In genomic region chr7:98894768-98895167, GRCm38 (mm10) we compare ENCODE assay signal across 23 mouse cellular contexts. TPM values are rescaled to one million over a fixed set of nuclear protein-coding genes. Genes with fewer than 3 reads are reported as not detected.
DNase-seq lines count a peak whose midpoint lies in the region; ATAC-seq lines count a peak whose summit lies in the region.
"Had no signal": no experiment of that assay in that cellular context is flagged by ENCODE, and none has a peak within 500 bp of the region (broad histone marks: within the 10 kb centered on the region; RNA-seq: fewer than 3 reads in every experiment).

No protein-coding gene starts in this region.

- ATAC-seq in heart, embryonic 15.5 days (replicated peaks; ENCODE audit: insufficient number of reproducible peaks, insufficient read depth, low FRiP score, low read depth), result 0 out of 2 replicates have a peak, but pooled peaks have one; percentile 16
- no peak for ATAC-seq in limb, embryonic 13.5 days (ENCODE audit: low FRiP score, low read depth)
- no peak for ATAC-seq in embryonic facial prominence, embryonic 12.5 days (ENCODE audit: insufficient number of reproducible peaks, insufficient read depth, low FRiP score, low TSS enrichment)
- ATAC-seq in megakaryocyte-erythroid progenitor cell, adult 5-6 weeks (replicated peaks; ENCODE audit: low FRiP score, low TSS enrichment, poor library complexity, severe bottlenecking), result peak; percentile 63; the same call in 1 of the 2 replicates
- ATAC-seq: activated CD4-positive, CD25-positive, alpha-beta regulatory T cell, adult 4 months; forebrain, embryonic 16.5 days; Patski had no signal

- no peaks in the 10 kb centered on the region for H3K36me3 ChIP-seq in heart, embryonic 15.5 days
- no peaks in the 10 kb centered on the region for H3K36me3 ChIP-seq in limb, embryonic 13.5 days
- H3K36me3 ChIP-seq in limb, embryonic 10.5 days, result 0 out of 2 replicates have a peak, but pooled peaks cover 3% of the 10 kb centered on the region
- no peaks in the 10 kb centered on the region for H3K36me3 ChIP-seq in embryonic facial prominence, embryonic 12.5 days
- H3K36me3 ChIP-seq in forebrain, embryonic 10.5 days (replicated peaks), result no peaks in the 10 kb centered on the region
- H3K36me3 ChIP-seq: hindbrain, embryonic 13.5 days; midbrain, embryonic 12.5 days; neural tube, embryonic 15.5 days had no signal

- peak overlapping the region; percentile 48; the same call in 1 of the 2 replicates for H3K27ac ChIP-seq in heart, embryonic 15.5 days
- H3K27ac ChIP-seq in limb, embryonic 13.5 days, result peak overlapping the region; percentile 52; the same call in 1 of the 2 replicates
- H3K27ac ChIP-seq in limb, embryonic 10.5 days, result no peak overlapping the region
- H3K27ac ChIP-seq in embryonic facial prominence, embryonic 12.5 days, result peak overlapping the region; percentile 74
- H3K27ac ChIP-seq in forebrain, embryonic 10.5 days, result no peak overlapping the region; the same call in 1 of the 2 replicates
- H3K27ac ChIP-seq: hindbrain, embryonic 13.5 days; liver, embryonic 14.5 days; neural tube, embryonic 15.5 days had no signal

- intact Hi-C loops in heart, postnatal 25 days (cut with DNase I), result loop anchor here (5.0 kb wide), 1 partner anchor 58 kb away; no protein-coding TSS in a partner anchor

- H3K4me1 ChIP-seq in heart, embryonic 15.5 days (replicated peaks), result peaks cover 28% of the 10 kb centered on the region
- peaks cover 67% of the 10 kb centered on the region for H3K4me1 ChIP-seq in limb, embryonic 13.5 days
- peaks cover 59% of the 10 kb centered on the region for H3K4me1 ChIP-seq in limb, embryonic 10.5 days
- H3K4me1 ChIP-seq in embryonic facial prominence, embryonic 12.5 days, result peaks cover 41% of the 10 kb centered on the region
- H3K4me1 ChIP-seq in forebrain, embryonic 10.5 days, result peaks cover 20% of the 10 kb centered on the region

- no peaks in the 10 kb centered on the region for H3K9me3 ChIP-seq in heart, embryonic 15.5 days (replicated peaks)
- no peaks in the 10 kb centered on the region for H3K9me3 ChIP-seq in limb, embryonic 13.5 days
- no peaks in the 10 kb centered on the region for H3K9me3 ChIP-seq in limb, embryonic 10.5 days (replicated peaks)
- no peaks in the 10 kb centered on the region for H3K9me3 ChIP-seq in embryonic facial prominence, embryonic 12.5 days
- H3K9me3 ChIP-seq in forebrain, embryonic 10.5 days, result no peaks in the 10 kb centered on the region
- H3K9me3 ChIP-seq: hindbrain, embryonic 13.5 days; midbrain, embryonic 12.5 days; neural tube, embryonic 15.5 days had no signal

- no peak overlapping the region for H3K9ac ChIP-seq in heart, embryonic 15.5 days
- H3K9ac ChIP-seq in limb, embryonic 13.5 days, result no peak overlapping the region
- no peak overlapping the region for H3K9ac ChIP-seq in embryonic facial prominence, embryonic 12.5 days
- H3K9ac ChIP-seq: hindbrain, embryonic 13.5 days; liver, embryonic 14.5 days; midbrain, embryonic 12.5 days; neural tube, embryonic 15.5 days had no signal

- 42% methylated on average over 5 of the region's 5 CpGs for WGBS in heart, embryonic 15.5 days
- 36% methylated on average over 5 of the region's 5 CpGs for WGBS in limb, embryonic 13.5 days
- WGBS in limb, embryonic 10.5 days, result 52% methylated on average over 5 of the region's 5 CpGs
- 48% methylated on average over 5 of the region's 5 CpGs for WGBS in embryonic facial prominence, embryonic 12.5 days
- WGBS in forebrain, embryonic 10.5 days, result 59% methylated on average over 5 of the region's 5 CpGs

- peak overlapping the region; percentile 18; the same call in 1 of the 2 replicates for H3K4me2 ChIP-seq in heart, embryonic 15.5 days
- H3K4me2 ChIP-seq in limb, embryonic 13.5 days (replicated peaks), result no peak overlapping the region
- H3K4me2 ChIP-seq in embryonic facial prominence, embryonic 12.5 days (replicated peaks), result no peak overlapping the region
- H3K4me2 ChIP-seq: hindbrain, embryonic 13.5 days; midbrain, embryonic 12.5 days; neural tube, embryonic 15.5 days had no signal

- no peaks in the 10 kb centered on the region for H3K27me3 ChIP-seq in heart, embryonic 15.5 days
- peaks cover 24% of the 10 kb centered on the region for H3K27me3 ChIP-seq in limb, embryonic 13.5 days
- peaks cover 53% of the 10 kb centered on the region for H3K27me3 ChIP-seq in limb, embryonic 10.5 days (ENCODE audit: low read depth, poor library complexity, severe bottlenecking)
- H3K27me3 ChIP-seq in embryonic facial prominence, embryonic 12.5 days, result no peaks in the 10 kb centered on the region
- no peaks in the 10 kb centered on the region for H3K27me3 ChIP-seq in forebrain, embryonic 10.5 days (ENCODE audit: poor library complexity, severe bottlenecking)
- H3K27me3 ChIP-seq: hindbrain, embryonic 13.5 days; midbrain, embryonic 12.5 days; neural tube, embryonic 15.5 days; Patski had no signal

- no peak for DNase-seq in heart, postnatal 25 days (ENCODE audit: low spot score)
- no peak for DNase-seq in limb, embryonic 10.5 days (ENCODE audit: low spot score)
- no peak for DNase-seq in forebrain, embryonic 10.5 days (ENCODE audit: extremely low spot score, low spot score)
- DNase-seq: adrenal gland, postnatal 14 days; cerebellum, adult 18-20 months; cerebellum, postnatal 36 days; heart, adult 11 months; kidney, adult 2 months; left cerebral cortex, postnatal 4 days; lung, postnatal 4 days; right cerebral cortex, postnatal 4 days; thymus, adult 2 months had no signal

- no peak overlapping the region for H3K4me3 ChIP-seq in heart, embryonic 15.5 days
- no peak overlapping the region for H3K4me3 ChIP-seq in limb, embryonic 13.5 days
- no peak overlapping the region for H3K4me3 ChIP-seq in limb, embryonic 10.5 days
- no peak overlapping the region for H3K4me3 ChIP-seq in embryonic facial prominence, embryonic 12.5 days
- no peak overlapping the region for H3K4me3 ChIP-seq in forebrain, embryonic 10.5 days
- H3K4me3 ChIP-seq: hindbrain, embryonic 13.5 days; midbrain, embryonic 12.5 days; neural tube, embryonic 15.5 days had no signal

RNA-seq across cellular contexts. Expression of gene Wnt11, which starts 59.9 kb away (rescaled TPM):
- polyA plus RNA-seq in heart, embryonic 15.5 days (2015; fragmentation: Nextera tagmentation; extraction: Ambion mirVana), result 7.0 and 12.5 TPM in 2 replicates
- 1 to 10 TPM; 4.1 to 4.6 TPM for total RNA-seq in heart, postnatal 25 days (2021)
- 37.2 and 38.3 TPM in 2 replicates for polyA plus RNA-seq in limb, embryonic 13.5 days (2015; fragmentation: Nextera tagmentation; extraction: Ambion mirVana)
- polyA plus RNA-seq in limb, embryonic 10.5 days (2016; fragmentation: Nextera tagmentation; extraction: Ambion mirVana), result 10.3 and 19.3 TPM in 2 replicates
- 24.3 and 25.7 TPM in 2 replicates for polyA plus RNA-seq in embryonic facial prominence, embryonic 12.5 days (2016; fragmentation: Nextera tagmentation; extraction: Ambion mirVana)
- not detected in 2 replicates for total RNA-seq in megakaryocyte-erythroid progenitor cell, adult 5-6 weeks (2014; fragmentation: Nextera tagmentation)
- total RNA-seq in megakaryocyte-erythroid progenitor cell, adult 5-6 weeks (2017), result not detected in 2 replicates
- 0.17 and 0.32 TPM in 2 replicates for polyA plus RNA-seq in forebrain, embryonic 10.5 days (2016; fragmentation: Nextera tagmentation; extraction: Ambion mirVana)
- polyA plus RNA-seq: activated CD4-positive, CD25-positive, alpha-beta regulatory T cell, adult 4 months had no signal

Comparison
In these comparisons a context has a peak if more than half of its experiments do, and no peak if none do; other contexts are left out.
1. H3K27ac ChIP-seq: peak in heart, embryonic 15.5 days (single experiment), limb, embryonic 13.5 days (single experiment) and embryonic facial prominence, embryonic 12.5 days (single experiment); none in limb, embryonic 10.5 days (single experiment) and forebrain, embryonic 10.5 days (single experiment).
2. ATAC-seq: peak in heart, embryonic 15.5 days (single experiment) and megakaryocyte-erythroid progenitor cell, adult 5-6 weeks (single experiment); none in limb, embryonic 13.5 days (single experiment) and embryonic facial prominence, embryonic 12.5 days (single experiment).